Mouse (Mus musculus) bone marrow, adult 2 months (tissue): ENCODE results near the gene Olfr282. TPM values are rescaled to one million over a fixed set of nuclear protein-coding genes. Genes with fewer than 3 reads are reported as not detected.

ENCODE experiments used
- H3K27ac ChIP-seq: fragments of 200-500 bp; 2 replicates; pipeline ENCODE4 v1.5.1; 2012; ENCODE audit warnings: low read depth, mild to moderate bottlenecking, control low read depth, inconsistent platforms, low read length; ENCODE audit not compliant: control insufficient read depth, poor library complexity, insufficient read depth
- H3K4me1 ChIP-seq: fragments of 200-500 bp; 2 replicates; pipeline ENCODE4 v1.6.1; 2011; ENCODE audit warnings: low read length; ENCODE audit not compliant: control insufficient read depth, insufficient read depth
- H3K4me3 ChIP-seq: fragments of 200-500 bp; replicated peaks from 2 replicates; pipeline ENCODE3; 2011; ENCODE audit warnings: mild to moderate bottlenecking, low read depth, low read length, control low read depth; ENCODE audit not compliant: control insufficient read depth
- CTCF ChIP-seq: fragments of 200-500 bp; IDR thresholded peaks from 2 replicates; pipeline ENCODE4 v1.5.1; 2011; ENCODE audit warnings: low read length, control low read depth; ENCODE audit not compliant: control insufficient read depth, insufficient read depth
- POLR2A ChIP-seq: fragments of 200-500 bp; IDR thresholded peaks from 2 replicates; pipeline ENCODE4 v1.6.1; 2011; ENCODE audit warnings: low read depth, mild to moderate bottlenecking, control low read depth, low read length, borderline replicate concordance; ENCODE audit not compliant: control insufficient read depth
- WGBS: fragments of 180-500 bp; shearing (Covaris S2); methylation state at CpG from one replicate; pipeline ENCODE4 v1.1.7; 2018; 5-methylcytosine and 5-hydroxymethylcytosine counted together
- polyA plus RNA-seq: library from polyadenylated mRNA; stranded (reverse); fragments of >200 nt; gene quantifications from 2 replicates; pipeline ENCODE4 v1.2.4, GENCODE M21; 2011; ENCODE audit warnings: low replicate concordance; ENCODE audit not compliant: missing spikeins, insufficient read depth, insufficient read length

Olfr282 gene
- polyA plus RNA-seq, 1 experiment, result not detected

DNA sequence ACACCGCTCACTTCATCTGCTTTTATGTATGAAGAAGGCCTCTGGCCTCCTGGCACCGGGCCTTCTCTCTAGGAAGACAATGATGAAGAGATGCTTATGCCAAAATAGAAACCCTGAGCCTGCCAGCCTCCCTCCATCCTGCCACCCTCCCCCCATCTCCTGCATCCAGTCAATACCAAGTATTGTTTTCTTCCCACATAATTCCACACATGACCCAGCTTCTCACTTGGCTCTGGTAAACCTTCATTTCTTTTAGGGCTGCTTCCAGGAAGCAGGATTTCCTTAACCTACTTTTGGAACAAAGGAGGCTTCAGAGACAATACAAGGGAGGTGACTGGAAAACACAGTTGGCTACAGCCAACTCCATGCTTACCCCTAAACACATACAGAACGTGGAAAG, 51.7 kb downstream of the Olfr282 start, which contains the start of gene Lalba:
TSS of gene Lalba (minus strand) at position 21 of the 400 bp plus-strand sequence.
- 67% methylated on average over 3 of the region's 3 CpGs for WGBS
- H3K27ac ChIP-seq, result no peak within 1 kb of the TSS; the same call in 1 of the 2 replicates
- peaks cover 3% of the 10 kb centered on the region for H3K4me1 ChIP-seq
- TF ChIP-seq POLR2A (no peak), CTCF (no peak)
- no peak within 1 kb of the TSS for H3K4me3 ChIP-seq

DNA sequence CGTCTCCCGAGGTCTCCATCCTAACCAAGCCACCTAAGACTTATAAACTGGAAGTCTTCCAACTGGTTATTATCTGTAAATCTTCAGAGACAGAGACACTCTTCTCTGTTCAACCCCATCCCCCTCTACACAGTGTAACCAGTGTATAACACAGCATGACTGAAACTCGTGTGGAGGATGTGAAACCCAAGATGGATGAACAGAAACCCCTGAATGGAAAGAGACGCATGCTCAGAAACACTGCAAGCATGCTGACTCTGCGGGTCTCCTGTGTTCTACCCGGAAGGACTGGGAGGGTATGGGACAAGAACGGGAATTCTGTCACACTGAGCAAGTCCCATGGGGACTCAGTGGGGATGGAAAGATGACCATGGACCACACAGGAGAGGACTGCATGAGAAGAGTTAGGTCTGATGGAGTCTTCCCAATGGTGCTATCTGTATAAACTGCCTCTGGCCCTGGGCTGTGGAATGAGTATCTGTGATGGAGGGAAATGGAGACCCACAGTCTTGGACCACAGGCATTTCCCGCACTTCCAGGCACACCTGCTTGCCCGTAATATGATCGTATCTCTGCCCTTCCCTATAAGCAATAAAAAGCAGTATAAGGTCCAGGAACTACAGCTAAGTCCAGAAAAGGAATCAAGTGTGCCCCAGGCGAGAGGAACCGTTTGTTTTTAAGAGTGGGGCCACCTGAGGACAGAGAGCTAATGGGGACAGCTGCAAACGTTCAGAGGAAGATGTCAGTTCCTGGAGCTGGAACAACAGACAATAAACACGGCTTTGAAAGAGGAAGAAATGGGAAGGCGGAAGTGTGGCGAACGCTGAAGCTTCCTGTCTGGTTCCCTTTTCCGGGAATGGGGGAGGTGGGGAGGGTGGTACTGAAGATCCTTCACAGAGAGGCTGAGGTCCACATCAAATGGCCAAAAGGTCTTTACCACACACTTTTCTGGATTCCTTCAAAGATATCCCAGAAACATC, 53.2 kb downstream of the Olfr282 start:
- peak overlapping the region; percentile 85 for H3K27ac ChIP-seq
- H3K4me3 ChIP-seq, result no peak overlapping the region
- 23% methylated on average over 18 of the region's 18 CpGs for WGBS
- peaks cover 3% of the 10 kb centered on the region for H3K4me1 ChIP-seq
- TF ChIP-seq CTCF, result no peak
- TF ChIP-seq POLR2A, result no peak

DNA sequence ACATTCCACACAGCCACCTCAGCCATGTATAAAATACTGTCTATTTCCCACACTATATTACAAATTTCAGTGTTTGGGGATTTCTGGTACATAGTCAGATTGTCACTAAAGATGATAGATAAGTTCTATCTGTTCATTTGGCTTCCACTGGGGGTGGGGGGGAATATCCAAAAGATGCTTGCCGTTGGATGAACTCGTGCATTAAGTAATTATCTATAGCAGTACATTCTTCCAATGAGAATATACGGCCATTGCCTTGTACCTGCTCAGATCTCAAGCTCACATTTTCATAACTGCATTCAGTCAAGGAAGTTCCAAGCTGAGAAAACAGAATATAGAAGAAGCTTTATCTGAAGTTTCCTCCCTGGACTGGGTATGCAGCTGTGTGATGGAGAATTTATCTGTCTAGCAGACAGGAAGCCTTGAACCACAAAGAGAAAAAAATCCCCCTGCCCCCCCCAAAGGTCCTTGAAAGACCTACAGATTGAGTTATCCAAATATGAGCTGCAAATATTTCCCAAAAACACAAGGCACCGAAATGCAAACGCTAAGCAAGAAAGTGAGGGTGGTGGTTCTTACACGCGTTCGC, 55.5 kb downstream of the Olfr282 start:
- peaks cover 3% of the 10 kb centered on the region for H3K4me1 ChIP-seq
- H3K27ac ChIP-seq, result no peak overlapping the region
- no peak overlapping the region for H3K4me3 ChIP-seq
- WGBS, result 53% methylated on average over 8 of the region's 8 CpGs
- no peak for TF ChIP-seq POLR2A

Other genes with a start within 250 kb of the Olfr282 start
- not detected in 2 replicates for gene Olfr288, start 235.7 kb upstream of the Olfr282 start, polyA plus RNA-seq
- not detected in 2 replicates for gene Gm44579, start 210.2 kb upstream of the Olfr282 start, polyA plus RNA-seq
- gene Olfr287, start 210.2 kb upstream of the Olfr282 start, polyA plus RNA-seq, result not detected in 2 replicates
- gene Olfr286, start 196.8 kb upstream of the Olfr282 start, polyA plus RNA-seq, result not detected in 2 replicates
- gene H1fnt, start 173.9 kb upstream of the Olfr282 start, polyA plus RNA-seq, result not detected in 2 replicates
- not detected in 2 replicates for gene Zfp641, start 135.1 kb upstream of the Olfr282 start, polyA plus RNA-seq
- not detected in 2 replicates for gene Olfr285, start 113.9 kb upstream of the Olfr282 start, polyA plus RNA-seq
- gene Olfr284, start 90.2 kb upstream of the Olfr282 start, polyA plus RNA-seq, result not detected in 2 replicates
- not detected in 2 replicates for gene Olfr283, start 50.3 kb upstream of the Olfr282 start, polyA plus RNA-seq
- gene Olfr281, start 21.4 kb downstream of the Olfr282 start, polyA plus RNA-seq, result 0.22 TPM in 1 of 2 replicates, not detected in the other
- gene OR5BS1P, start 38.7 kb downstream of the Olfr282 start, polyA plus RNA-seq, result not detected in 2 replicates
- gene Lalba, start 51.5 kb downstream of the Olfr282 start, polyA plus RNA-seq, result not detected in 2 replicates
- 0.29 TPM in 1 of 2 replicates, not detected in the other for gene Olfr279, start 61.2 kb downstream of the Olfr282 start, polyA plus RNA-seq
- gene Kansl2, start 103.0 kb downstream of the Olfr282 start, polyA plus RNA-seq, result 39.2 and 52.3 TPM in 2 replicates
- gene Ccnt1, start 139.7 kb downstream of the Olfr282 start, polyA plus RNA-seq, result 18.5 and 31.3 TPM in 2 replicates
- gene 4930415O20Rik, start 139.8 kb downstream of the Olfr282 start, polyA plus RNA-seq, result not detected in 2 replicates
- 45.8 and 65.2 TPM in 2 replicates for gene Adcy6, start 178.9 kb downstream of the Olfr282 start, polyA plus RNA-seq
- gene Cacnb3, start 199.6 kb downstream of the Olfr282 start, polyA plus RNA-seq, result 0.70 and 1.8 TPM in 2 replicates
- gene Ddx23, start 231.7 kb downstream of the Olfr282 start, polyA plus RNA-seq, result 52.3 and 81.0 TPM in 2 replicates
- 1.8 and 2.3 TPM in 2 replicates for gene Rnd1, start 246.2 kb downstream of the Olfr282 start, polyA plus RNA-seq